In genomic region chr17:15193831-15194230, GRCm38 (mm10) we compare ENCODE assay signal across 17 mouse cellular contexts.
DNase-seq lines count a peak whose midpoint lies in the region; ATAC-seq lines count a peak whose summit lies in the region.
"Had no signal": no experiment of that assay in that cellular context is flagged by ENCODE, and none has a peak within 500 bp of the region (broad histone marks: within the 10 kb centered on the region; RNA-seq: fewer than 3 reads in every experiment).

No protein-coding gene starts in this region.

- no peak for ATAC-seq in limb, embryonic 15.5 days (ENCODE audit: insufficient number of reproducible peaks, low FRiP score, low TSS enrichment, low read depth)
- ATAC-seq: midbrain, embryonic 15.5 days had no signal

- H3K27ac ChIP-seq in brown adipose tissue, adult 24 weeks (replicated peaks; ENCODE audit: low read depth, low read length): peak overlapping the region; percentile 45
- 0 out of 2 replicates have a peak overlapping the region, but pooled peaks have one; percentile 17 for H3K27ac ChIP-seq in limb, embryonic 15.5 days
- H3K27ac ChIP-seq: heart, embryonic 13.5 days; hindbrain, embryonic 15.5 days; kidney, embryonic 15.5 days; liver, embryonic 13.5 days; midbrain, embryonic 15.5 days had no signal

- H3K36me3 ChIP-seq in limb, embryonic 15.5 days: no peaks in the 10 kb centered on the region
- H3K36me3 ChIP-seq: heart, embryonic 13.5 days; hindbrain, embryonic 15.5 days; kidney, embryonic 15.5 days; liver, embryonic 13.5 days; midbrain, embryonic 15.5 days had no signal

- 43% methylated on average over 6 of the region's 6 CpGs for WGBS in limb, embryonic 15.5 days

- H3K4me1 ChIP-seq in brown adipose tissue, adult 24 weeks (ENCODE audit: control insufficient read depth, insufficient read depth, insufficient read length, low read length): peaks cover 15% of the 10 kb centered on the region
- peaks cover 30% of the 10 kb centered on the region for H3K4me1 ChIP-seq in limb, embryonic 15.5 days

- no peaks in the 10 kb centered on the region for H3K27me3 ChIP-seq in limb, embryonic 15.5 days
- H3K27me3 ChIP-seq: hindbrain, embryonic 15.5 days; midbrain, embryonic 15.5 days had no signal

- no peak overlapping the region for H3K4me2 ChIP-seq in limb, embryonic 15.5 days
- H3K4me2 ChIP-seq: heart, embryonic 13.5 days; hindbrain, embryonic 15.5 days; kidney, embryonic 15.5 days; liver, embryonic 13.5 days; midbrain, embryonic 15.5 days had no signal

- DNase-seq in layer of hippocampus, adult 18-20 months (ENCODE audit: low spot score in 2 of 2): peak; percentile 40 to 69
- DNase-seq in layer of hippocampus, adult 11-12 months (ENCODE audit: low spot score): no peak
- DNase-seq in brain, adult 2 months (ENCODE audit: low read depth, low spot score): peak; percentile 19
- DNase-seq in Muller cell, postnatal 12 days (ENCODE audit: inconsistent ontology term): no peak
- DNase-seq in kidney, postnatal 14 days: no peak
- DNase-seq: adrenal gland, postnatal 36 days; cerebellum, postnatal 10 days; heart, adult 11 months; heart, postnatal 36 days; left cerebral cortex, postnatal 4 days; liver, embryonic 13.5 days had no signal

- no peaks in the 10 kb centered on the region for H3K9me3 ChIP-seq in limb, embryonic 15.5 days
- H3K9me3 ChIP-seq: heart, embryonic 13.5 days; hindbrain, embryonic 15.5 days; kidney, embryonic 15.5 days; liver, embryonic 13.5 days; midbrain, embryonic 15.5 days had no signal

- no peak overlapping the region for H3K4me3 ChIP-seq in brown adipose tissue, adult 24 weeks (ENCODE audit: insufficient read depth, low read depth, low read length)
- H3K4me3 ChIP-seq in limb, embryonic 15.5 days: no peak overlapping the region
- H3K4me3 ChIP-seq: heart, embryonic 13.5 days; hindbrain, embryonic 15.5 days; kidney, embryonic 15.5 days; liver, embryonic 13.5 days; midbrain, embryonic 15.5 days had no signal

- no peak overlapping the region for H3K9ac ChIP-seq in limb, embryonic 15.5 days
- H3K9ac ChIP-seq: heart, embryonic 13.5 days; hindbrain, embryonic 15.5 days; kidney, embryonic 15.5 days; liver, embryonic 13.5 days; midbrain, embryonic 15.5 days had no signal

Comparison
In these comparisons a context has a peak if more than half of its experiments do, and no peak if none do; other contexts are left out.
1. DNase-seq: peak in layer of hippocampus, adult 18-20 months (2 of 2) and brain, adult 2 months (single experiment); none in layer of hippocampus, adult 11-12 months (single experiment), Muller cell, postnatal 12 days (single experiment) and kidney, postnatal 14 days (single experiment).